20 mouse cellular contexts compared by ENCODE assay signal in the genomic region with DNA sequence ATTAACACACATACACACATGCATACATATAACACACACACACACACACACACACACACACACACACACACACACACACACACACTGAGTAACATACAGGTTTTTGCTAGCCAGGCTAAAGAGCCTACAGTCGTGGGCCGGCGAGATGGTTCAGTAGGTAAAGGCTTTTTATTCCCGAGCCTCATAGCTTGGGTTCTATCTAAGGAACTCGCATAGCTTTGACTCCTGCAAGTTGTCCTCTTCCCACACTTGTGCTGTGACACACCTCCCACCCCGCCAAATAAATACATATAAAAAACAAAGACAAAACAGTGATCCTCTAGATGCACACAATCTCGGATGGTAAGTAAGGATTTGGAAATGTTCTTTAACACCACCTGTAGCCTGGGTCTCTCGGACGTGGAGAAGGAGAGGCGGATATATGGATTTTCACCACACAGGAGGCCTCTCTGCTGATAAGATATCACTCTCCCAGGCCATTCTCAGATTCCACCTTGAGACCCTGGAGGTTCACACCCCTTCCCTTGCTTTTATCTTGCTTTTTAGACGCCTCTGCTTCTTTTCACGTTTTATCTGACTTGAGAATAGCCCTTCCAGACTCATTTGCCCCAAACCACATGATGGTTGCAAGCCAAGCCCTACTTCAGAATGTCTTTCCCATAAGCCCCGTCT.
"Had no signal": no experiment of that assay in that cellular context is flagged by ENCODE, and none has a peak within 500 bp of the region (broad histone marks: within the 10 kb centered on the region; RNA-seq: fewer than 3 reads in every experiment).

No protein-coding gene starts in this region.

- H3K27ac ChIP-seq: lung, embryonic 15.5 days; macrophage; midbrain, embryonic 12.5 days; neural tube, embryonic 13.5 days; neural tube, embryonic 15.5 days had no signal

- H3K9me3 ChIP-seq: lung, embryonic 15.5 days; midbrain, embryonic 12.5 days; neural tube, embryonic 13.5 days; neural tube, embryonic 15.5 days had no signal

- ATAC-seq: liver, postnatal 0 days; midbrain, embryonic 16.5 days had no signal

- H3K4me2 ChIP-seq: lung, embryonic 15.5 days; midbrain, embryonic 12.5 days; neural tube, embryonic 13.5 days; neural tube, embryonic 15.5 days had no signal

- H3K9ac ChIP-seq: liver, postnatal 0 days; lung, embryonic 15.5 days; midbrain, embryonic 12.5 days; neural tube, embryonic 13.5 days; neural tube, embryonic 15.5 days had no signal

- DNase-seq: liver, postnatal 0 days; lung, adult 2 months; lung, postnatal 14 days; lung, postnatal 36 days; midbrain, embryonic 14.5 days; retina, postnatal 1 day; right cerebral cortex, adult 18-20 months; right cerebral cortex, postnatal 25 days; right cerebral cortex, postnatal 4 days; spleen, adult 18-20 months; thymus, adult 18-20 months; thymus, postnatal 14 days; thymus, postnatal 36 days had no signal

- H3K4me1 ChIP-seq: megakaryocyte, embryonic 14.5 days had no signal

- H3K27me3 ChIP-seq: lung, embryonic 15.5 days; megakaryocyte, embryonic 14.5 days; midbrain, embryonic 12.5 days; neural tube, embryonic 13.5 days; neural tube, embryonic 15.5 days had no signal

- H3K4me3 ChIP-seq: lung, embryonic 15.5 days; megakaryocyte, embryonic 14.5 days; midbrain, embryonic 12.5 days; neural tube, embryonic 13.5 days; neural tube, embryonic 15.5 days had no signal

- H3K36me3 ChIP-seq: lung, embryonic 15.5 days; midbrain, embryonic 12.5 days; neural tube, embryonic 13.5 days; neural tube, embryonic 15.5 days had no signal
